Mouse (Mus musculus): ENCODE data around the gene Anapc10.
"Not testable (repeated sequence)": the region's sequence is repeated elsewhere in the genome, so short reads cannot be mapped to it uniquely, and the experiment has no call there.

Anapc10 gene

DNA sequence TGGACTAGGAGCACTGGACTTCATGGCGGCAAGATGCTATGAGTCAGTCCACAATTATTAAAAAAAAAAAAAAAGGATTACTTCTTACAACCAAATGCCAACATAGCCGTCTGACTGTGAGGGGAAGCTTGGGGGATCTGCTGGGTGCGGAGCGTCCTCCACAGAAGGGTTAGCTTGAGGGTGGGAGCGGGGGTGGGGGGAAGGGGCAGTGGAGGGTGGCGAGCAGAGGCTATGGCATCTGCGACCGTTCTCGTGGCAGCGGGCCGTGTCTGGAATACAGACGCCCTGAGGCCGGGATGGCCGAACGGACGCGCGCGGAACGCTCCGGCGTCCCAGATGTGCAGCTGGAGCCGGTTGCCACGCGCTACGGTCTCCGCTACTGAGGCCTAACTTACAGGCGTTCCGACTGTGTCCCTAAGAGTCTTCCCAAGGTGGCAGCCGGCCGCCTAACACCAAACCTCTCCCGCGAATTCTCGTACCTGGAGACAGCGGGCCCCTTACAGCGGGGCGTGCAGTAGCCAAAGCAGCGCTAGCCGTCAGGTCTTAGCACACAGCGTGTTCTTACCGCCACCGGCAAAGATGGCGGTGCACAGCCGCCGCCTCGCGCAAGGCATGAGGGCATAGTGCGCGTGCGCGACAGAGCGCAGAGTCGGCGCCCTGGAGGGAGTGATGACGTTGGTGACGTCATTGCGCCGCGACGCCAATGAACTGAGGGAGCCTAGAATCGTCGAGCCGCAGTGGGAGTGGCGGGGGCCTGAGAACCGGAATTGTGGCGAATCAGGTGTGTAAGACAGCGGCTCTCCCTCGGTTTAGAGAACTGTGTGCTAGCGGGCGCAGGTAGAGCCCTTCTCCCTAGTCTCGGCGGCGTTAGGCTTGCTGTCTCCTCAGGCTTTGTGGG lies at the start of gene Anapc10, which contains the start of gene Abce1:
Gene Anapc10, plus strand, starts transcription at position 757 of the 898 bp plus-strand sequence.
Gene Abce1, minus strand, starts transcription at position 677 of the 898 bp plus-strand sequence.
- peak; percentile 100 for DNase-seq (ENCODE audit: low read depth, low spot score)

DNA sequence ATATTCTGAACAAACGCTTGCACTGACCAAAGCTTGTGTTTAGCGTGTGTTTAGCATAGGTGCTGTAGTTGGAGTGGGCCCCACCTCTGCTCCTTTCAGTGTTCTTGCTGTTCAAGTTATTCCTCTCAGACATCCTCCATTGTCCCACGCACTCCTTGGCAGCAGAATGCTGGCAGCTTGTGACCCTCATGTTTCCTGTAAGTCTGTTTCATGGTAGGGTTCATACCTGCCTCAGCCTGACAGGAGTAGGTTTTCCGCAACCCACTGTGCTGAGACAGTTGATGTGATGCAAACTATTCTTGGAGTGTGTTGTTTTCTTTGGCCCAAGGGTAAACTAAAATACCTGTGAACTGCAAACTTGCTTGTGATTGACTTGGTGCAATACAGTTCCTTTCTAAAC lies 35.2 kb upstream of the Anapc10 start:
- no peak for DNase-seq (ENCODE audit: low read depth, low spot score)

DNA sequence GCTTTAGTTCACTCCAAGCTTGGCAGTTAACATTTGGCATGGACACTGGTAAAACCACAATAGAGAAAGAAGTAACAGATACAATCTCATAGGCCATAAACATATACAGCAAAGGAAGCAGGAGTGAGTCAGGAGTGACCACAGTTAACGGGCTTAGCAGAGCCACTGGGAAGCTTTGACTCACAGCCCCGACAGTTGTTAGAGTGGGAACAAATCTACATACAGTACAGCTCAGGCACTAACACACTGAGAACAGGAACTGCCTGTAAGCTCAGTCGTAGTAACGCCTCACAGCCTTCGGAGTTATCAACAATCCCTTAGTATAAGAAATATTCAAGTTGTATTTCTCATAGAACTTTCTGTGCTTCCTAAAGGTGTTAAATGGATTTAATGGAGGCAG lies 32.6 kb upstream of the Anapc10 start:
- no peak for DNase-seq (ENCODE audit: low read depth, low spot score)

DNA sequence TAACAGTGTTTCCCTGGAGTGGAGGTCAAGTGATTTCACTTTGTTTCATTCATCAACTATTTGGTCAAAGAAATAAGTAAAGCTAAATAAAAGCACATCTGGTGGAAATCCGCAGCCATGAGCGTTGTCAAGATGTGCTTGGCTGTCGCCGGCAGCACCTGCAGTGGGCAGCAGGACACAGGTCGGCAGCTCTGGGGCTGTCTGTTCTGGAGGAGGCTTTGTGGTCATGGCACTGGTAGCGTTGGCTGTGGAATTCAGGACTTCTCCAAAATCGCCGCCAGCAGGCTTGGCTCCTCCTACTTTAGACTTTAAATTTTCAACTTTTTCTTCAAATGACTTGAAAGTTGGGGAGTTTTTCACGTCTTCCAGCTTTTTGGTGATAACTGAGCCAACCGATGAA lies 31.5 kb upstream of the Anapc10 start:
- peak; percentile 38 for DNase-seq (ENCODE audit: low read depth, low spot score)

DNA sequence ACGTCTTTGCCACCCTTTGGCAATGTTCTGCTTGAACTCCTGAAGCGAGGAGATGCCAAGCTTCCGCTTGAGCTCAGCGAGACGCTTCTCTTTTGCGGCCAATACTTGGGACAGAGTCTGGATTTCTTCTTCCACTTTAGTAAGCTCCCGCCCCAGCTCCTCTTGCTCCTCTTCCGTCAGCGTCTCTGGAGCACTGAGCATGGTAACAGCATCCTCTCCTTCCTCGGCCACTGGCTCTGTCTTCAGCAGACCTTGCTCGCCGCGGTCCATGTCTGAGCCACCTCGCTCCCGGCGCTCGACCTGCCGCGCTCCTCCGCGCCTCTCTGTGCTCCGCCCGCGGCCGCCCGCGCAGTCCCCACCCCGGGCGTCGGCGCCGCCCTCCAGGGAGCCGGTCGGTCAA lies 31.1 kb upstream of the Anapc10 start:
- peak; percentile 45 for DNase-seq (ENCODE audit: low read depth, low spot score)

DNA sequence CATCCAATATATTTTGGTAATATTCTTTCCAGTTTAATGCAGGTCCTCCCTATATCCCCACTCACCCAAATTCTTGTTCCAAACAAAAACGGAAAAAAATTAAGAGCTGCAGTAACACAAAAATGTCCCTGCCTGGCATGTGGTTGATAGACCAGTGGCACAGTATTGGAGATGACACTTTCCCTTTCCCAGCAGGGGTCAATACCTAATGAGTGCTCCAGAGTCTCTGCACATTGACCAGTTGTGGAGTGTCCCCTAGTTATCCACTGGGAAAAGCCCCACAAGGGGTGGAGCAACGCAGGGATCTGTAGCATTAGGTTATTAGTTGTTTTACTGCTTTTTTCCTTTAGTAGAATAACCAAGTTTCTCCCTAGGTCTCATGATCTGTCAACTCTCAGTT lies 30.7 kb upstream of the Anapc10 start:
- no peak for DNase-seq (ENCODE audit: low read depth, low spot score)

DNA sequence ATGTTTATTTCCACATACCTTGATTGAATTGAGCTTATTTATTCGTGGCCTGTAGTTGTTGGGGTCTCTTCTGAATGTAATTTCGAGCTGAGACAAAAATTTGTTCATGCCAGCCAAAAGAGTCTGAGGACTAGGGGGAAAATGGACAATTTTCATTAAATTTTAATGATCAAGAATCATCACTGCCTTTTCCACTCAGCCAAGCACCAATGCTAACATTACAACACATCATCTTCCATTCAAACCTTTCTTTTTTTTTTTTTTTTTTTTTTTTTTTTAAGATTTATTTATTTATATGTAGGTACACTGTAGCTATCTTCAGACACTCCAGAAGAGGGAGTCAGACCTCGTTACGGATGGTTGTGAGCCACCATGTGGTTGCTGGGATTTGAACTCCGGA lies 25.7 kb upstream of the Anapc10 start:
- DNase-seq (ENCODE audit: low read depth, low spot score) = not testable (repeated sequence)

DNA sequence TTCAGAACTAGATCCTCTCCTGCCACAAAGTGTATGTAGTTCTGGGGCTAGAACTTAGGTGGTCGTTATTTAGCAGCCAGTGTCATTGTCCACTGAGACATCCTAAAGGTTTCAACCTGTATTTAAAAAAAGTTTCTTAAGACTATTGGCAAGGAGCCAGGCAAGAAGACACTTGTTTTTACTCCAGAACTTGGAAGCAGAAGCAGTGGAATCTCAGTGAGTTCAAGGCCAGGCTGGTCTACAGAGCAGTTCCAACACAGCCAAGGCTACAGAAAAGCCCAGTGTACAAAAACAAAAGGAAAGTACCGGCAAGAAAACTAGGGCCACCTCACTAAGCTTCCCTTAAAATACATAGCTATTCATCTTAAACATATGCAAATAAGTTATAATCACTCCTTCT lies 19.1 kb upstream of the Anapc10 start:
- no peak for DNase-seq (ENCODE audit: low read depth, low spot score)

DNA sequence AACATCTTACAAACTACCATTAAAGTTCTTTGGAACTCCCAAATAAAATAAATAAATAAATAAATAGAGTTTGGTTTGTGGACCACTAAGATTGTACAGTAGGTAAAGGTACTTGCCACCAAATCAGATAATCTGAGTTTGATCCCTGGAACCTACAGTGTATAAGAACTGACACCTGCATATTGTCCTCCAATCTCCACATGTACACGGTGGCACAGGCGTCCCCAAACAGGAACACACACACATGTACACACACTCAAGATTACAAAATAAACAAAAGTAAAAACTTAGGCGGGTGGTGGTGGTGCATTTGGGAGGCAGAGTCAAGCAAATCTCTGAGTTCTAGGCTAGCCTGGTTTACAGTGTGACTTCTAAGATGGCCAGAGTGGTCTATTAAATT lies 4.9 kb upstream of the Anapc10 start:
- DNase-seq (ENCODE audit: low read depth, low spot score) = no peak

DNA sequence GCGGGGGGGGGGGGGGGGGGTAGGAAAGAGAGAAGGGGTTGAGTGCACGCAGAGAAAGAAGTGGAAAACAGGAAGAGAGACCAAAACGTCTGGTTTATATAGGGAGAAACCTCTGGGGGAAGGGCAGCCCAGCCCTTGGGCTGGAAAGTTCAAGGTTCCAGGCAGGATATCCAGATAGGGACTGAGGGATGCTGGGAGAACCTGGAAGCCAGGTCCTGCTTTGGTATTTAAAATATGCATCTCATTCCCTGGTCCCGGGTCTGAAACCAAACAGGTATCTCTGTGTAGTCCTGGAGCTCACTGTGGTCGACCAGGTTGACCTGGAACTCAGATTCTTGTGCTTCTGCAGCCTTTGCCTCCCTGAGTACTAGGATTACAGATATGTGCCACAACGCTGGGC lies 1.1 kb downstream of the Anapc10 start:
- DNase-seq (ENCODE audit: low read depth, low spot score) = peak; percentile 59

DNA sequence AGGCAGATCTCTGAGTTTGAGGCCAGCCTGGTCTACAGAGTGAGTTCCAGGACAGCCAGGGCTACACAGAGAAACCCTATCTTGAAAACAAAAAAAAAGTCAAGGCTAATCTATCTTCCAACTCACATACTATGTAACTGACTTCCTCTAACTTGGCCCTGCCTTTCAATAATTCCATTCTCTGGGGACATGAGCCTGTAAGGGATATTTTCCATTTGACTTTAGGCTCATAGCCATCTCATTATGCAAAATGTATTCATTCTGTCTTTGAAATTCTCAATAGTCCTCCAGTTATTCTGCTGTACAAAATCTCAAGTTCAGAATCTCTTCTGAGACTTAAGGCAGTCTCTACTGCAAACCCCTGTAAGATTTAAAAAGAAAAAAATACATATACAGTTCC lies 9.9 kb downstream of the Anapc10 start:
- DNase-seq (ENCODE audit: low read depth, low spot score) = no peak

DNA sequence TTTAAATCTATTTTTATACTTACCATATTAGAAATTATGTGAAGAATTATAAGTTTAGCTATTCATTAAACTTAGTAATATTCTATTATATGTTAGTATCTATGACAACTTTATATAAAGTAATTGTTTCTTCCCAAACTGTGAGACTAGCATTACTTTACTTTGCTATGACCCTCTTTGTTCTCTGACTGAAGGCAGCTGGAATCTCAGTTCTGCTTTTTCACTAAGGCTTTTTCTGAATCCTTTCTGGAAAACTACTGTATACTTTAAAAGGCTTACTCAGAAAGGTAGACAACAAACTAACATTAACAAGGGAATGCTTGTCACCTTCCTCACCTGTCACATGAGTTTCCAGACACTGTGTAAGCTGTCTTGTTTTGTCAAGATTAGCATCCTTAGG lies 11.7 kb downstream of the Anapc10 start:
- no peak for DNase-seq (ENCODE audit: low read depth, low spot score)

DNA sequence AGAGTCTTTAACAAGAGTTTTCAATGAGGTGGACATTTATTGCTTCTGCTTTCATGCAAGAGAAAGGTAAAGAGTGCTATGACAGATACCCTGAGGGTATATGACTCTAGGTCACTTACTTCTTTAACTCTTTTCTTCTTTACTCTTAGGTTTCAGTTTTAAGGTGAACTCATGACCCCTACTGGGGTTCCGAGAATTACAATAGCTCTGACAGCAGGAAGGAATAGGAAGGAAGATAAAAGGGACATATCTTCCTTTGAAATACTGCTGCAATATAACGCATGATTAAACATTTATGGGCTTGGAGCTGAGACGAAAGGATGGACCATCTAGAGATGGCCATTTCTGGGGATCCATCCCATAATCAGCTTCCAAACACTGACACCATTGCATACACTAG lies 13.0 kb downstream of the Anapc10 start:
- DNase-seq (ENCODE audit: low read depth, low spot score) = no peak

DNA sequence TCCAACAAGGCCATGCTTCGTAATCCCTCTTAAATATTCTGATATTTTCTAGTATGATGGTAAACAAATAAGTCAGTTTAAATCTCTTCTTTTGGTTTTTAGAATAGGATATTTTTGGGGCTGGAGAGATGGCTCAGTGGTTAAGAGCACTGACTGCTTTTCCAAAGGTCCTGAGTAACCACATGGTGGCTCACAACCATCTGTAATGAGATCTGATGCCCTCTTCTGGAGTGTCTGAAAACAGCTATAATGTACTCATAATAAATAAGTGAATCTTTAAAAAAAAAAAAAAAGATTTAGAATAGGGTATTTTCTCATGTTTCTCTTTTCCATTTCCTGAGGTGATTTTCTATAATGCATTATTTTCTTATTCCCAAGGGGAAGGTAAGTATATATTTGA lies 16.3 kb downstream of the Anapc10 start:
- no peak for DNase-seq (ENCODE audit: low read depth, low spot score)

DNA sequence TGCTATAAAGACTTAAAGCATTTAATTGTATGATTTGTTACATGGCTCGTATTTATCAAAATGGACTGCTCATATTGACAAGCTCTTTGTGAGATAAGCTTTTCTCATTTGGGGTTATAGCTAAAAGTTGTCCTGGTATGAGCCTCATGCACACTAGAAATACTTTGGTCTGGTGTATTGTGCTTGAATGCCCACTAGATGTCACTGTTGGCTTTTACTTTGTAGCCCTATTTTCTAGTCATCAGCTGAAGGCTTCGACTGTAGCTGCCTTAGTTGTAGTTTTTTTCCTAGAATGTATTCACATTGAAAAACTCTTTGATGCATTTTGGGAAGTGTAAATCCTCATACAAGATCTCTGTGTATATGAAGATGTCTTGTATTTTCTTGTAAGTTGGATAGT lies 22.7 kb downstream of the Anapc10 start:
- peak; percentile 70 for DNase-seq (ENCODE audit: low read depth, low spot score)

DNA sequence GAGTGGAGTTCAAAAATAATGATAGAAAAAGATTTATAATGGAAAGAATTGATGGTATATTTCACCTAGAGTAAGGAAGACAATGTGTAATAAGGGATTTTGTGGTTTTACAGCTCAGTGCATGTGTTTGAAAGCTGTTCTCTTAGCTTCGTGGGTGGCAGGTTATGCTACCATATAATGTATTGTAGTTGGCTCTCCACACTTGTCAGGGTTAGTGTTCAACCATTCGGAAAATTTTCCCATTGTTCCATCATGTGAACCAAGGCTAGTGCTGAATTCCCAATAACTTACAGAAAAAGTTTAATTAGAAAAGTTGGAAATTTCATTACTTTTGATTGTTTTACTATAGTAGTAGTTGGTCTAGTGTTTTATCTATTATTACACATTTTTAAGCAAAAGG lies 36.6 kb downstream of the Anapc10 start:
- no peak for DNase-seq (ENCODE audit: low read depth, low spot score)

DNA sequence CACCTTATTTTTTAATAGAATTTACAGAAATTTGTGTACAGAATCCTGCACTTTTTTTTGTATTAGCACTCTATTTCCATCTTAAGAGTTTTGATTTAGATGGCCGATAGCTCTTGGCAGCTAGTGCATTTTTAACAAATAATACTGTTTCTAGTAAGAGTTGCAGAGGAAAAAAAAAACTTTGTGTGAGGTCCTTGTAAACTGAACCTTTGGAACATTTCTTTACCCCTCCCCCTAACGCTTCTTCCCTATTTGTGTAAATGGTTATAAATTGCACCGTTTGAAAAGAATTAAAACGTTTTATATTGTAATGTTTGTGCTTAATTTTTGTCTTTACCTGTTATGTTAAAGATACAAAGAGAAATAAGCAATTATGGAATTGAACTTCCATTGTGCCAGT lies 37.0 kb downstream of the Anapc10 start:
- DNase-seq (ENCODE audit: low read depth, low spot score) = no peak

DNA sequence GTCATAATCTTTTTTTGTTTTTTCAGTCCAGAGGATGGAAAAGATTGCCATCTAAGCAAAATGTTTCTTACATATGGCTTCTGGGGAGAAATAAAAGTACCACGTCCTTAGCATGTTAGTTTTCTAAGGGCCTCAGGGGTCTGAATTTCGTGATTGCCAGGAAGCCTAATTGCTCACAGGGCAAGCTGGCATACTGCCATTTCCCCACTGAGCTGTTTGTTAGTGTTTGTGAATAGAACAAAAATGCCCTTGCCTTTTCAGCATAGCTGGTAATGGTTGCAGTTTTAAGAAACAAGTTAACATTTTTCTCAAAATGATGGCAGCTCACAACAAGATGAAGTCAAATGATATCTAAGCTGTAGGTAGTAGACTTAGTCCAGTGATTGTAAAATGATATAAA lies 38.7 kb downstream of the Anapc10 start:
- no peak for DNase-seq (ENCODE audit: low read depth, low spot score)

DNA sequence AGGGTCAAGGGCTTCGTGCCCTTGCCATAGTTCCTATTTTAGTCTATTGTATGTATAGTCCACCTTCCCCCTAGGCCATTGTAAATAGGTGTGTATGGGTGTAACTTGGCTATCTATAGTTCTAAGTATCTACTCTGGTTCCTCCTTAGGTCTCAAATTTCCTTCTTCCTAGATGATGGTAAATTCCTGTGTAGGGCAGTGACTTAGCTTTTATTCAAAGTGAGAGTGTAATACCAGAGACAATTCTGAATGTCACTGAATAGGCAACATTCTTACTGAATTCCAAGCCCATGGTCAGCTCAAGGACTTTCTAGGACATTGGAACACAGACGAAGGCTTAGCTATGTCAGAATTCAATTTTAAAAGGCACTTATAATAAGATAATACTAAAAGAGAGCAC lies 83.3 kb downstream of the Anapc10 start:
- peak; percentile 76 for DNase-seq (ENCODE audit: low read depth, low spot score)

DNA sequence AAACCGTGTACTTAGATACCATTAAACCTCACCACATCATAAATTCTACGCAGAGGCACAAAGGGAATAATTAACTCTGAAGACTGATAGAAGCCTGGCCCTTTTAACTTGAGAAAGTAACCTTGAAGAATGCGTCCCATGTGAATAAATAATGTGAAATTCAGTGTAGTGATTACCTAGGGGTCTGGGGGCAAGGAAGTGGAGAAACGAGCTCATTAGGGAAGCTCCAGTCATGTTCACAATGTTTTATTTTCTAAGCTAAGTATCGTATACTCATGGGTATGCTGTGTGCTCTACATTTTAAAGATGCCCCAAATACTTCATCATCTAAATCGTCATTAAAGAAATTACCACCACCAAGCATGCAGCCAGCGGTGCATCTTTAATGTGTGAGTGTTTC lies 85.1 kb downstream of the Anapc10 start:
- no peak for DNase-seq (ENCODE audit: low read depth, low spot score)

DNA sequence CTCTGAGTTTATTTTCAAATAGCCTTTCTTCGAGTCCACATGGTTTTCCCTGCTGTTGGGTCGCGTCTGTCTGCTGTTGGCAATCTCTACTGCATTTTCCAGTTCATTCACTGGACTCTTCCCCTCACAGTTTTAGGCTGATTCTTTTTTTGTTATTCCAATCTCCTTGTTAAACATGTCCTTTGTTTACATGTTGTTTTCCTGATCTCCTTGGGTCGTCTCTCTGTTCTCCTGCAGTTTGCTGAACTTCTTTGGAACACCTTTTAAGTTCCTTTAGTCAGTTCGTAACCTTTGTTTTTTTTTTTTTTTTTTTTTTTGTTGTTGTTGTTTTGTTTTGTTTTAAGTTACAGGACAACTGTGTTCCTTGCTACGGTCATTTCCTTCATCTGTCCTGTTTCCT lies 92.9 kb downstream of the Anapc10 start:
- peak; percentile 84 for DNase-seq (ENCODE audit: low read depth, low spot score)

DNA sequence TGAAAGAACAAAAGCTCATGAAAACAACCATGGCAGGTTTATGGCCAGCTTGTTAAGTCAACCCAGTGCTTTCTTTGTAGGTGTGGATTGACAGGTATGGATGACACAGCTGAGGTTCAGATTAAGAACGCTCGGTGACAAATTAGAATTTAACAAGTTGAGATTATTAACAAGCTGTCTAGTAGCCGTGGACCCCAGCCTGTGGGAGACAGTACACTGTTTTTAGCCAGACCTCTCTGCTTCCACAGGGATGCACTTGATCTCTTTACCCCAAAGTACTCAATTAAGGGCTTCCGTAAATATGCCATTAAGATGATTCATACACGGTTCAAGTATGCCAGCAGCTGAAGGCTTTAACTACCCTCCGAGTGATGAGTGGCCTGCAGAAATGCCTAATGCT lies 95.4 kb downstream of the Anapc10 start:
- DNase-seq (ENCODE audit: low read depth, low spot score) = no peak

DNA sequence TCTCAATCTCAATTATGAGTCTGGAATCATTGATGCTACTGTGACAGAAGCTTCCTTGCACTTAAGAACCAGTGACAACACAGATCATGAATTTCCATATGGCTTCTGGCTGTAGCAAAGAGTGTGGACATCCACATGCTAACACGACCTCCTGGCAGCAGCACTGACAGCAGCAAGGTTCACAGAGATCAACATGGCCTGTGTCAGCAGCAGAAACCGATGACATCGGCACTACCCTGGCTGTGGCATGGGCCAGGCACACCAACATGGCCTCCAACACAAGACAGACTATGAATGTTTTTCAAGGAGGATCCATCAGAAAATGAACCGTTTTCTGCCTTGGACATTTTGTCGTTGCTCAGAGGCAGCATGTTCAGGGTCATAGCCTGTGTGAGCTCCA lies 114.9 kb downstream of the Anapc10 start:
- DNase-seq (ENCODE audit: low read depth, low spot score) = no peak

Measured in ZHBTc4 (cell line).